In the genomic region with DNA sequence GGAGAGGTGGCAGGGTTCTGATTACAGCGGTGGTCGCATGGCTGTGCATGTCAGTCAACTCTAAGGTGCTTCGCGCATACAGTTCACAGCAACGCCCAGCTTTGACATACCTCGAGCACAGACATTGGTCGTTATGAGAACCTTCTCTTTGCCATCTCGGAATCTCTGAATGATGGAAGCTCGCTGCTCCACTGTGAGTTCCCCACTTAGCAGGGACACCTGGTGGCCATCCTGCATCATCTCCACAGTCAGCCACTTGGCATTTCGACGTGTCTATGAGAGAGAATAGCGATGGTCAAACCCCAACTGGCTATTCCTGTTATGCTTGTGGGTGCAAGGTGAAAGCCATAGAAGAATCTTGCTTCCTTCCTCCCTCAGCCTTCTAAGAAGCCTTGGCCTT, we compare ENCODE assay signal across 24 mouse cellular contexts. TPM values are rescaled to one million over a fixed set of nuclear protein-coding genes. Genes with fewer than 3 reads are reported as not detected.
DNase-seq lines count a peak whose midpoint lies in the region; ATAC-seq and TF ChIP-seq lines count a peak whose summit lies in the region.
"Had no signal": no experiment of that assay in that cellular context is flagged by ENCODE, and none has a peak within 500 bp of the region (broad histone marks: within the 10 kb centered on the region; RNA-seq: fewer than 3 reads in every experiment).

No protein-coding gene starts in this region.

- H3K27me3 ChIP-seq in heart, embryonic 10.5 days (ENCODE audit: insufficient read depth, poor library complexity, severe bottlenecking), result no peaks in the 10 kb centered on the region
- H3K27me3 ChIP-seq in heart, embryonic 11.5 days (ENCODE audit: control insufficient read depth, insufficient read depth, low read length), result no peaks in the 10 kb centered on the region
- no peaks in the 10 kb centered on the region for H3K27me3 ChIP-seq in ES-Bruce4 (ENCODE audit: control insufficient read depth, insufficient read depth, low read length, poor library complexity, severe bottlenecking)
- H3K27me3 ChIP-seq: hindbrain, embryonic 15.5 days; neural tube, embryonic 15.5 days; Patski had no signal

- H3K27ac ChIP-seq in heart, embryonic 10.5 days, result no peak overlapping the region
- H3K27ac ChIP-seq in heart, embryonic 11.5 days (ENCODE audit: low read depth, low read length), result no peak overlapping the region
- H3K27ac ChIP-seq in left cerebral cortex, adult 2 months, result no peak overlapping the region
- no peak overlapping the region for H3K27ac ChIP-seq in ES-Bruce4 (ENCODE audit: insufficient read depth, low read length)
- no peak overlapping the region for H3K27ac ChIP-seq in cortical plate, adult 2 months (ENCODE audit: insufficient read depth, low read length)
- H3K27ac ChIP-seq: hindbrain, embryonic 15.5 days; limb, embryonic 12.5 days; macrophage; neural tube, embryonic 15.5 days had no signal

- no peak overlapping the region for H3K9ac ChIP-seq in heart, embryonic 11.5 days (ENCODE audit: low read depth, low read length)
- H3K9ac ChIP-seq in ES-Bruce4 (ENCODE audit: low read depth, poor library complexity, severe bottlenecking), result no peak overlapping the region
- H3K9ac ChIP-seq: hindbrain, embryonic 15.5 days; limb, embryonic 12.5 days; neural tube, embryonic 15.5 days had no signal

- intact Hi-C loops in left cerebral cortex, adult 2 months (cut with DNase I), result loop anchor here (10.0 kb wide), 1 partner anchor 501 kb away; no protein-coding TSS in a partner anchor
- intact Hi-C loops in left cerebral cortex, postnatal 14 days (cut with DNase I), result no loop called here

- TF ChIP-seq CTCF in left cerebral cortex, adult 2 months (IDR thresholded peaks at IDR 0.05), result peak; percentile 33
- TF ChIP-seq CTCF in ES-Bruce4 (IDR thresholded peaks at IDR 0.05; ENCODE audit: low read depth, low read length), result peak; percentile 15
- TF ChIP-seq CTCF in cortical plate, adult 2 months (IDR thresholded peaks at IDR 0.05; ENCODE audit: extremely low read depth, insufficient read depth, low read length), result peak; percentile 49

- ATAC-seq in heart, embryonic 11.5 days (replicated peaks; ENCODE audit: insufficient number of reproducible peaks, low FRiP score, low TSS enrichment), result no peak
- ATAC-seq: forebrain, embryonic 14.5 days; Patski had no signal

- no peak overlapping the region for H3K4me2 ChIP-seq in heart, embryonic 11.5 days
- H3K4me2 ChIP-seq: hindbrain, embryonic 15.5 days; limb, embryonic 12.5 days; midbrain, embryonic 11.5 days; neural tube, embryonic 15.5 days had no signal

- no peaks in the 10 kb centered on the region for H3K36me3 ChIP-seq in heart, embryonic 10.5 days
- H3K36me3 ChIP-seq in heart, embryonic 11.5 days (ENCODE audit: control insufficient read depth, insufficient read depth, low read length), result no peaks in the 10 kb centered on the region
- H3K36me3 ChIP-seq in ES-Bruce4 (ENCODE audit: control insufficient read depth, insufficient read depth, low read length, poor library complexity, severe bottlenecking), result no peaks in the 10 kb centered on the region
- H3K36me3 ChIP-seq: limb, embryonic 12.5 days had no signal

- H3K9me3 ChIP-seq in heart, embryonic 10.5 days, result no peaks in the 10 kb centered on the region
- no peaks in the 10 kb centered on the region for H3K9me3 ChIP-seq in heart, embryonic 11.5 days (replicated peaks; ENCODE audit: control insufficient read depth, low read length)
- no peaks in the 10 kb centered on the region for H3K9me3 ChIP-seq in ES-Bruce4 (replicated peaks; ENCODE audit: control insufficient read depth, insufficient read depth, low read length, poor library complexity, severe bottlenecking)
- H3K9me3 ChIP-seq: hindbrain, embryonic 15.5 days; limb, embryonic 12.5 days; neural tube, embryonic 15.5 days had no signal

- no peak for TF ChIP-seq POLR2A in ES-Bruce4 (IDR thresholded peaks at IDR 0.05; ENCODE audit: insufficient read depth, low read length)
- no peak for TF ChIP-seq POLR2A in cortical plate, adult 2 months (IDR thresholded peaks at IDR 0.05; ENCODE audit: extremely low read depth, insufficient read depth, low read length)

- no peak for TF ChIP-seq EP300 in ES-Bruce4 (IDR thresholded peaks at IDR 0.05; ENCODE audit: insufficient read depth, low read depth, low read length)

- peak; percentile 73 for DNase-seq in heart, embryonic 10.5 days (ENCODE audit: low spot score)
- DNase-seq in left cerebral cortex, adult 2 months (ENCODE audit: extremely low spot score in 1 of 2, low spot score in 2 of 2), result peak in 1 of 2 experiments; percentile 13
- no peak for DNase-seq in left cerebral cortex, postnatal 14 days (ENCODE audit: low spot score in 2 of 2)
- no peak for DNase-seq in right cerebral cortex, adult 18-20 months
- no peak for DNase-seq in layer of hippocampus, postnatal 10 days (ENCODE audit: low spot score in 2 of 2)
- DNase-seq: adrenal gland, postnatal 25 days; cerebellum, postnatal 14 days; kidney, adult 9 months; right cerebral cortex, postnatal 4 days had no signal

- H3K4me1 ChIP-seq in heart, embryonic 10.5 days, result no peaks in the 10 kb centered on the region
- H3K4me1 ChIP-seq in heart, embryonic 11.5 days (ENCODE audit: control insufficient read depth, insufficient read depth, low read length), result 0 out of 2 replicates have a peak, but pooled peaks cover 3% of the 10 kb centered on the region
- no peaks in the 10 kb centered on the region for H3K4me1 ChIP-seq in ES-Bruce4 (ENCODE audit: control insufficient read depth, insufficient read depth, low read length)
- no peaks in the 10 kb centered on the region for H3K4me1 ChIP-seq in cortical plate, adult 2 months (ENCODE audit: control insufficient read depth, insufficient read depth, low read length)
- H3K4me1 ChIP-seq: hindbrain, embryonic 15.5 days; neural tube, embryonic 15.5 days had no signal

- WGBS in heart, embryonic 10.5 days, result 70% methylated on average over 12 of the region's 12 CpGs
- 67% methylated on average over 12 of the region's 12 CpGs for WGBS in heart, embryonic 11.5 days (ENCODE audit: insufficient replicate concordance)

- no peak overlapping the region for H3K4me3 ChIP-seq in heart, embryonic 10.5 days
- H3K4me3 ChIP-seq in heart, embryonic 11.5 days (ENCODE audit: low read depth, low read length), result no peak overlapping the region
- H3K4me3 ChIP-seq in left cerebral cortex, adult 2 months, result no peak overlapping the region
- H3K4me3 ChIP-seq in ES-Bruce4 (ENCODE audit: low read depth, low read length), result no peak overlapping the region
- H3K4me3 ChIP-seq in cortical plate, adult 2 months (ENCODE audit: insufficient read depth, low read length), result no peak overlapping the region
- H3K4me3 ChIP-seq: hindbrain, embryonic 15.5 days; limb, embryonic 12.5 days; myocyte; neural tube, embryonic 15.5 days had no signal

RNA-seq across cellular contexts. Expression of a gene that starts 12.6 kb away (rescaled TPM):
- polyA plus RNA-seq in heart, embryonic 10.5 days (2016; fragmentation: Nextera tagmentation; extraction: Ambion mirVana), result 2.8 and 3.6 TPM in 2 replicates
- polyA plus RNA-seq in heart, embryonic 11.5 days (2014; fragmentation: Nextera tagmentation; extraction: Ambion mirVana), result 2.5 TPM in 2 replicates
- total RNA-seq in left cerebral cortex, adult 2 months (2021), result 10 to 100 TPM; 16.3 to 16.7 TPM
- 10 to 100 TPM; 13.6 to 14.3 TPM for total RNA-seq in left cerebral cortex, postnatal 14 days (2021)
- polyA plus RNA-seq in ES-Bruce4 (2011; ENCODE audit: insufficient read depth, insufficient read length, low read depth, missing spikeins), result 2.2 and 2.4 TPM in 2 replicates
- 13.9 and 14.8 TPM in 2 replicates for polyA plus RNA-seq in cortical plate, adult 2 months (2012; rRNA removed)
- 10 to 100 TPM; 15.2 to 16.1 TPM for total RNA-seq in layer of hippocampus, postnatal 10 days (2021)
- total RNA-seq: gastrocnemius, adult 8-10 months; heart, postnatal 25 days had no signal
- polyA plus RNA-seq: macrophage, myocyte had no signal

RNA-seq across cellular contexts. Expression of a gene that starts 12.7 kb away (rescaled TPM):
- polyA plus RNA-seq in heart, embryonic 10.5 days (2016; fragmentation: Nextera tagmentation; extraction: Ambion mirVana), result 15.5 and 17.3 TPM in 2 replicates
- polyA plus RNA-seq in heart, embryonic 11.5 days (2014; fragmentation: Nextera tagmentation; extraction: Ambion mirVana), result 16.8 and 17.6 TPM in 2 replicates
- 10 to 100 TPM; 11.9 to 12.6 TPM for total RNA-seq in left cerebral cortex, adult 2 months (2021)
- total RNA-seq in left cerebral cortex, postnatal 14 days (2021), result 10 to 100 TPM; 10.6 to 11.1 TPM
- polyA plus RNA-seq in ES-Bruce4 (2011; ENCODE audit: insufficient read depth, insufficient read length, low read depth, missing spikeins), result 16.3 and 20.3 TPM in 2 replicates
- polyA plus RNA-seq in cortical plate, adult 2 months (2012; rRNA removed), result 11.4 and 12.0 TPM in 2 replicates
- 10 to 100 TPM; 12.0 to 13.4 TPM for total RNA-seq in layer of hippocampus, postnatal 10 days (2021)

RNA-seq across cellular contexts. Expression of a gene that starts 24.4 kb away (rescaled TPM):
- polyA plus RNA-seq in heart, embryonic 10.5 days (2016; fragmentation: Nextera tagmentation; extraction: Ambion mirVana), result 0.48 and 0.51 TPM in 2 replicates
- polyA plus RNA-seq in heart, embryonic 11.5 days (2014; fragmentation: Nextera tagmentation; extraction: Ambion mirVana), result 0.46 and 0.73 TPM in 2 replicates
- total RNA-seq in left cerebral cortex, adult 2 months (2021), result under 1 TPM; 0.34 to 0.98 TPM
- total RNA-seq in left cerebral cortex, postnatal 14 days (2021), result under 1 TPM; 0.59 to 0.64 TPM
- 1.7 TPM in 2 replicates for polyA plus RNA-seq in ES-Bruce4 (2011; ENCODE audit: insufficient read depth, insufficient read length, low read depth, missing spikeins)
- polyA plus RNA-seq in cortical plate, adult 2 months (2012; rRNA removed), result 0.44 and 0.49 TPM in 2 replicates
- total RNA-seq in layer of hippocampus, postnatal 10 days (2021), result 1 to 10 TPM; 1.5 to 2.3 TPM
- total RNA-seq: gastrocnemius, adult 8-10 months; heart, postnatal 25 days had no signal
- polyA plus RNA-seq: macrophage had no signal

RNA-seq across cellular contexts. Expression of a gene that starts 24.5 kb away (rescaled TPM):
- 12.4 and 13.8 TPM in 2 replicates for polyA plus RNA-seq in heart, embryonic 10.5 days (2016; fragmentation: Nextera tagmentation; extraction: Ambion mirVana)
- polyA plus RNA-seq in heart, embryonic 11.5 days (2014; fragmentation: Nextera tagmentation; extraction: Ambion mirVana), result 15.4 and 16.0 TPM in 2 replicates
- 1 to 10 TPM; 9.0 to 9.6 TPM for total RNA-seq in left cerebral cortex, adult 2 months (2021)
- 1 to 10 TPM; 7.3 to 8.8 TPM for total RNA-seq in left cerebral cortex, postnatal 14 days (2021)
- polyA plus RNA-seq in ES-Bruce4 (2011; ENCODE audit: insufficient read depth, insufficient read length, low read depth, missing spikeins), result 26.1 and 29.5 TPM in 2 replicates
- 5.4 and 7.3 TPM in 2 replicates for polyA plus RNA-seq in cortical plate, adult 2 months (2012; rRNA removed)
- 10 to 100 TPM; 12.5 to 14.6 TPM for total RNA-seq in layer of hippocampus, postnatal 10 days (2021)

RNA-seq across cellular contexts. Expression of a gene that starts 27.6 kb away (rescaled TPM):
- polyA plus RNA-seq in heart, embryonic 10.5 days (2016; fragmentation: Nextera tagmentation; extraction: Ambion mirVana), result not detected in 2 replicates
- polyA plus RNA-seq in heart, embryonic 11.5 days (2014; fragmentation: Nextera tagmentation; extraction: Ambion mirVana), result not detected in 2 replicates
- not detected for total RNA-seq in left cerebral cortex, adult 2 months (2021)
- not detected for total RNA-seq in left cerebral cortex, postnatal 14 days (2021)
- not detected in 2 replicates for polyA plus RNA-seq in ES-Bruce4 (2011; ENCODE audit: insufficient read depth, insufficient read length, low read depth, missing spikeins)
- not detected in 2 replicates for polyA plus RNA-seq in cortical plate, adult 2 months (2012; rRNA removed)
- not detected for total RNA-seq in layer of hippocampus, postnatal 10 days (2021)
- total RNA-seq: adrenal gland, postnatal 25 days; gastrocnemius, adult 8-10 months; heart, postnatal 25 days; left cerebral cortex, adult 18-20 months had no signal
- polyA plus RNA-seq: forebrain, embryonic 14.5 days; hindbrain, embryonic 15.5 days; limb, embryonic 12.5 days; liver, embryonic 16.5 days; macrophage; midbrain, embryonic 11.5 days; myocyte; neural tube, embryonic 15.5 days; Patski had no signal
